Mouse (Mus musculus) megakaryocyte, embryonic 14.5 days (primary cell): ENCODE measurements at regions not wholly inside any gene's neighbourhood (a gene's known extent, or its start where the extent isn't known, plus 50 kb on each side); places are given as distances from the start of the nearest gene placed in this dataset.

Source experiments
- FLI1 ChIP-seq: IDR thresholded peaks from 2 replicates; pipeline ENCODE4 v1.6.1; 2012; ENCODE audit warnings: low read length, inconsistent platforms, mixed read lengths
- GATA1 ChIP-seq: IDR thresholded peaks from 3 replicates; pipeline ENCODE4 v1.6.1; 2012; ENCODE audit warnings: mixed read lengths, low read length, inconsistent platforms, borderline replicate concordance

DNA sequence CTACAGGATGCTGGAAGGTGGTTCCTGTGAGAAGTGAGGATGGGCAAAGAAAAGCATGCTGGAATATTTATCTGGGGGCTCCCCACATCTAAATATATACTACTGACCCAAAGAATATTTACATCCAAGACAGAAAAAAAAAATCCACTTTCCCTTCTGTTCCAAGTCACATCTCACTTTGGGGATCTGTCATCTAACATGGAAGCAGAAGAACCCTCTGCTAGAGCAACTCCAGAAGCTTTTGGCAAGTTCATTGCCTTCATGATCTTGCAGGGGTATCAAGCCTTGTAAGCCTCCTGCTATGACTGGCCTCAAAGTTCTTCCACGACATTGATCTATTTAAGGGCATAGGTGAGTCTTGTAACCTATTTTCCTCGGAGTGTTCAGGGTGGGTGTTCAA, 64.9 kb upstream of the Spdye4c start:
- TF ChIP-seq GATA1 = no peak
- TF ChIP-seq FLI1 = no peak
